Mouse (Mus musculus): ENCODE results near the gene Rundc3a. TPM values are rescaled to one million over a fixed set of nuclear protein-coding genes. Genes with fewer than 3 reads are reported as not detected.

Gene Rundc3a
- polyA plus RNA-seq, 1 experiment: 3.4 TPM

DNA sequence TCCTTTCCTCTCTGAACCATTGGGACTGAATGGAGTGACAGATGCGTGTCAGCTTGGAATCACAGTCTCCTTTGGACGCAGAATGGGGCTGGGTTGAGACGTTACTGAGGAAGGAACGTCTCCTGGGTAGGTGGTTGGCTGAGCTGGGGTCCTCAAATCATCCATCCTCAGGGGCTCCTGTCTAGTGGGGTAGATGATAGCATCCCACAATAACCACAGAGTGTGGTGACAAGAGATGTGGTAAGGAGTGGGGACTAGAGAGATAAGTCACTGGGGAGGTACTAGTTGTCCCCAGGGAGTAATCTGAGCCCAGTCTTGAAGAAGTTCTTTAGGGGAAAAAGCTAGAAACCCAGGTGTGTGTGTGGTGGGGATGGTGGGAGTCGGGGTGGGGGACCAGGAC lies 24.9 kb upstream of the Rundc3a start:
- Histone ChIP-seq H3K27ac (ENCODE audit: insufficient read depth, low read depth, low read length) (peak overlapping the region; percentile 61), H3K36me3 (ENCODE audit: control insufficient read depth, insufficient read depth, low read length) (no peaks in the 10 kb centered on the region), H3K27me3 (replicated peaks; ENCODE audit: control insufficient read depth, insufficient read depth, low read length) (no peaks in the 10 kb centered on the region), H3K4me3 (ENCODE audit: insufficient read depth, low read depth, low read length) (no peak overlapping the region), H3K4me1 (ENCODE audit: control insufficient read depth, insufficient read depth, low read length) (peaks cover 12% of the 10 kb centered on the region; the same call in 1 of the 2 replicates)
- no peak for DNase-seq
- no peak for TF ChIP-seq CTCF (conservative IDR thresholded peaks at IDR 0.05; ENCODE audit: insufficient read depth, insufficient read length, low read depth, low read length)
- no peak for TF ChIP-seq POLR2A (IDR thresholded peaks at IDR 0.05; ENCODE audit: low read depth, low read length)
- 91% methylated on average over 5 of the region's 5 CpGs for WGBS

DNA sequence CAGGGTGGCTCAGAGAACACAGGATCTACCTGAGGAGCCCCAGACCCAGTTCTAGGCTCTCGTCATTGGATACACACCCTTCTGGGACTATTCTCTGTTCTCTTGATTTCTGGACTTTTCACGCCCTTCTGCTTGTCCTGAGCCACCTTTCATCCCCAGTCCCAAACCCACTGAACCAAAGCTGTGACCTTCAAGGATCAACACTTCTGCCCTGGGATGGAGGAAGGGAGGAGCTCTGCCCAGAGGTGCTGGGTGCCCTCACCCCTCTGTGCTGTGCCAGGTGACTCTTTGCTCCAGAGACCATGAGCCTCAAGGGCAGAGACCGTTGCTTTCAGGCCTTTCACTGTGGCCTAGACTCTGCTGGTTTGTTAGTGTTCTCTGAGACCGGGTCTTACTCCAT lies 23.9 kb upstream of the Rundc3a start:
- peak; percentile 89 for DNase-seq
- Histone ChIP-seq H3K4me1 (ENCODE audit: control insufficient read depth, insufficient read depth, low read length) (peaks cover 12% of the 10 kb centered on the region; the same call in 1 of the 2 replicates), H3K4me3 (ENCODE audit: insufficient read depth, low read depth, low read length) (no peak overlapping the region), H3K27ac (ENCODE audit: insufficient read depth, low read depth, low read length) (peak overlapping the region; percentile 90), H3K36me3 (ENCODE audit: control insufficient read depth, insufficient read depth, low read length) (no peaks in the 10 kb centered on the region), H3K27me3 (replicated peaks; ENCODE audit: control insufficient read depth, insufficient read depth, low read length) (no peaks in the 10 kb centered on the region)
- no peak for TF ChIP-seq POLR2A (IDR thresholded peaks at IDR 0.05; ENCODE audit: low read depth, low read length)
- WGBS: 45% methylated on average over 4 of the region's 4 CpGs

DNA sequence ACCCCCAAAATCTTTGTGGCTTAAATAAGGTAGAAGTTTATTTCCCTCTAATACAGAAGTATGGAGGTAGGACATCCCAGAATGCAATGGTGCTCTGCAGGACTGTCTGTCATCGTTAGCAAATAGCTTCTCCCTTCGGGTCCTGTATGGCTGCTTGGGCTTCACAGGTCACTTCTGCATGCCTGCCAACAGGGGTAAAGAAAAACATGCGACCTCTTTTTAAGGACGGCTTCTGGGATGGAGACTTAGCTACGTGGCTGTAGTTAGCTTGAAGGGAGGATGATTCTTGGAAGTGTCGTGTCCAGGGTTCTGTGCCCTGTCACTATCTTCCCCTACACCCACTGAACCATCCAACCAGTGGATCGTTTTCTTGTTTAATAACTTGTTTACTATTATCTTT lies 22.9 kb upstream of the Rundc3a start:
- no peak for DNase-seq
- 61% methylated on average over 7 of the region's 7 CpGs for WGBS
- no peak overlapping the region for H3K4me3 ChIP-seq (ENCODE audit: insufficient read depth, low read depth, low read length)
- no peaks in the 10 kb centered on the region for H3K27me3 ChIP-seq (replicated peaks; ENCODE audit: control insufficient read depth, insufficient read depth, low read length)
- peaks cover 17% of the 10 kb centered on the region; the same call in 1 of the 2 replicates for H3K4me1 ChIP-seq (ENCODE audit: control insufficient read depth, insufficient read depth, low read length)
- no peak overlapping the region for H3K27ac ChIP-seq (ENCODE audit: insufficient read depth, low read depth, low read length)
- TF ChIP-seq POLR2A (IDR thresholded peaks at IDR 0.05; ENCODE audit: low read depth, low read length): no peak
- no peak for TF ChIP-seq CTCF (conservative IDR thresholded peaks at IDR 0.05; ENCODE audit: insufficient read depth, insufficient read length, low read depth, low read length)
- H3K36me3 ChIP-seq (ENCODE audit: control insufficient read depth, insufficient read depth, low read length): no peaks in the 10 kb centered on the region

DNA sequence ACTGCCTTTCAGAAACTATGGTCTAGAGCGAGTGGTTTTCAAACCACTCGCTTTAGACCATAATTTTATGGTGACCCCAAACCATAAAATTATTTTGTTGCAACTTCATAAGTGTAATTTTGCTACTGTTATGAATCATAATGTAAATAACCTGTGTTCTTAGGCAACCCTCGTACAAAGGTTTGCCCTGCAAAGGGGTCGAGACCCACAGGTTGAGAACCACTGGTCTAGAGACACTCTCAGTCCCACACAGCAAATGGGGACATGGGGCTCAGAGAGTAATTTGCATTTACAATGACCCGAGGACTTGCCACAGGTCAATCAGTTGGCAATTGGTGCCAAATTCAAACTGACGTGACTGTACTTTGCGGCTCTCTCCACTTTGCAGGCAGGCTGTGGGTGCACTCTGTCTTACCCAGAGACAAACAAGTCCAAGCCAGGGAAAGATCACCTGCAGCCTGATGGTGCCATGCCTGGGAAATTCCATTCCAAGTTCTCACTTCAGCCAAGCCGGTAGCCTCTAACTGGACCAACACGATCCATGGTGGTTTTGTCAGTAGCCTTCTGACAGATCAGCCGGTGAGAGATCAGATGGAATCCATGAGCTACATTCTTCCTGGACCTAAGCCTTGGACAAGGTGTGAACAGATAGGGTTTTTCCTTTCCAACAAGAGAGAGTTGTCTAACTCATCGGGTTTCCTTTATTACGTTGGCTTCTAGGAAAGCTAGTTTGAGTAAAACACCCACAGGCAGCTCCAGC lies 21.1 kb upstream of the Rundc3a start:
- whole genome bisulfite sequencing: 74% methylated on average over 12 of the region's 12 CpGs
- no peak overlapping the region for H3K4me3 ChIP-seq (ENCODE audit: insufficient read depth, low read depth, low read length)

DNA sequence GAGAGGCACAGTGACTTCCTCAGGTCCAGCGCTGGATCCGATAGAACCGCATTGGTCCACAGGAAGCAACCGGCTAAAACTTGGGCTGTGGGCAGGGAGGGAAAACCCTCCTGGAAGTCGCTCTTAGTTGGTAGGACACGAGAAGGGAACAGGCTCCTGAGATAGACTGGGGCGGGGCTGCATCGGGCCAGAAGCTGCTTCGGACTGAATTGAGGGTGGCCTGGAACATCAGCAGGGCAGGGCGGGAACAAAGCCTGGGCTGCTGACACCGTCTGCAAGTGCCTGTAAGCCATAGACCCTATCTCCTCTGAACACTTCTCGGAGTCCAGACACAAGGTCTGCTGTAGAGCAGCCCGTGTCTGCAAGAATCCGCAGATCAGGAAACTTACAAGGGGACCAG lies 20.3 kb upstream of the Rundc3a start:
- Histone ChIP-seq H3K4me1 (ENCODE audit: control insufficient read depth, insufficient read depth, low read length) (peaks cover 20% of the 10 kb centered on the region; the same call in 1 of the 2 replicates), H3K36me3 (ENCODE audit: control insufficient read depth, insufficient read depth, low read length) (no peaks in the 10 kb centered on the region), H3K27ac (ENCODE audit: insufficient read depth, low read depth, low read length) (no peak overlapping the region), H3K4me3 (ENCODE audit: insufficient read depth, low read depth, low read length) (no peak overlapping the region), H3K27me3 (replicated peaks; ENCODE audit: control insufficient read depth, insufficient read depth, low read length) (no peaks in the 10 kb centered on the region)
- 71% methylated on average over 14 of the region's 14 CpGs for WGBS
- TF ChIP-seq CTCF (conservative IDR thresholded peaks at IDR 0.05; ENCODE audit: insufficient read depth, insufficient read length, low read depth, low read length) (no peak), POLR2A (IDR thresholded peaks at IDR 0.05; ENCODE audit: low read depth, low read length) (no peak)
- DNase-seq: no peak

More for the DNA sequence above, 21.1 kb upstream of the Rundc3a start:
- TF ChIP-seq CTCF (conservative IDR thresholded peaks at IDR 0.05; ENCODE audit: insufficient read depth, insufficient read length, low read depth, low read length) (no peak), POLR2A (IDR thresholded peaks at IDR 0.05; ENCODE audit: low read depth, low read length) (no peak)
- H3K27me3 ChIP-seq (replicated peaks; ENCODE audit: control insufficient read depth, insufficient read depth, low read length): no peaks in the 10 kb centered on the region
- H3K4me1 ChIP-seq (ENCODE audit: control insufficient read depth, insufficient read depth, low read length): peaks cover 20% of the 10 kb centered on the region; the same call in 1 of the 2 replicates
- no peaks in the 10 kb centered on the region for H3K36me3 ChIP-seq (ENCODE audit: control insufficient read depth, insufficient read depth, low read length)
- no peak overlapping the region for H3K27ac ChIP-seq (ENCODE audit: insufficient read depth, low read depth, low read length)
- DNase-seq: peak; percentile 51

DNA sequence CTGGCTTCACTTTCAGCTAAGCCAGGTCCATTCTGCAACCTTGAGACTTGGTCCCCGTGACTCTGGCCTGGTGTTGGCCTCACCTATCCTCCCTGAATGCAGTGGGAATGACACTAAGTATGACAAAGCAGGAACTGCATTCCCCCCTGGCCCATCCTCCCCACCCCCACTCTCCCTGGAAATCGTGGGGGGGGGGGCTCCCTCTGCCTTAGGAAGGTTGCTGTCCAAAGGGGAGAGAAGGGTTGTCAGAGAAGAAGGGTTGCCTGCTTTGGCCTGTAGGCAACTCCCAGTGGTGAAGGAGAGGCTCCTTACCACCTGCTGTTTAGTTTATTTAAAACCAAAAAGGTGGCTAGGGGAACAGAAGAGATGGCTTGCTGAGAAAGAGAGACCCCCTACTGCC lies 19.6 kb upstream of the Rundc3a start:
- Histone ChIP-seq H3K36me3 (ENCODE audit: control insufficient read depth, insufficient read depth, low read length) (no peaks in the 10 kb centered on the region), H3K4me1 (ENCODE audit: control insufficient read depth, insufficient read depth, low read length) (peaks cover 18% of the 10 kb centered on the region; the same call in 1 of the 2 replicates), H3K27me3 (replicated peaks; ENCODE audit: control insufficient read depth, insufficient read depth, low read length) (no peaks in the 10 kb centered on the region), H3K27ac (ENCODE audit: insufficient read depth, low read depth, low read length) (no peak overlapping the region), H3K4me3 (ENCODE audit: insufficient read depth, low read depth, low read length) (no peak overlapping the region)
- 49% methylated on average over 2 of the region's 2 CpGs for WGBS
- no peak for TF ChIP-seq CTCF (conservative IDR thresholded peaks at IDR 0.05; ENCODE audit: insufficient read depth, insufficient read length, low read depth, low read length)
- no peak for TF ChIP-seq POLR2A (IDR thresholded peaks at IDR 0.05; ENCODE audit: low read depth, low read length)
- no peak for DNase-seq

DNA sequence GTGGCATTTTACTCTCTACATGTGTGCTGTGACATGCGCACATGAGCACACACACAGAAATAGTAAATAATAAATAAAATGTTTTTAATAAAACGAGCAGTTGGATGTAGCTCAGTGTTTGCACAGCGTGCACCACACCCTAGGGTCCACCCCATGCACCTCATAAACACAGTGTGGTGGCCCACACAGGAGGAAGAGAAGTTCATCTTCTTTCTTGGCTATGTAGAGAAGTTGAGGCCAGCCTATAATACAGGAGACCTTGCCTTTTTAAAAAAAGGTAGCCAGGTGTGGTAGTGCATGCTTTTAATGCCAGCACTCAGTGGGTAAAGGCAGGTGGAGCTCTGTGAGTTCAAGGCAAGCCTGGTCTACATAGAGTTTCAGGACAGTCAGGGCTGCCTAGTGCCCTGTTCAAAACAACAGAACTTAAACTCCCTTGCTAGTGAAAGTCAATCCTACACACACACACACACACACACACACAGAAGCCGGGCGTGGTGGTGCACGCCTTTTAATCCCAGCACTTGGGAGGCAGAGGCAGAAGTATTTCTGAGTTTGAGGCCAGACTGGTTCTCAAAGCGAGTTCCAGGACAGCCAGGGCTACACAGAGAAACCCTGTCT lies 19.0 kb upstream of the Rundc3a start:
- H3K27ac ChIP-seq (ENCODE audit: insufficient read depth, low read depth, low read length): no peak overlapping the region
- no peaks in the 10 kb centered on the region for H3K36me3 ChIP-seq (ENCODE audit: control insufficient read depth, insufficient read depth, low read length)
- DNase-seq: no peak
- peaks cover 13% of the 10 kb centered on the region; the same call in 1 of the 2 replicates for H3K4me1 ChIP-seq (ENCODE audit: control insufficient read depth, insufficient read depth, low read length)
- no peak overlapping the region for H3K4me3 ChIP-seq (ENCODE audit: insufficient read depth, low read depth, low read length)
- TF ChIP-seq POLR2A (IDR thresholded peaks at IDR 0.05; ENCODE audit: low read depth, low read length) (no peak), CTCF (conservative IDR thresholded peaks at IDR 0.05; ENCODE audit: insufficient read depth, insufficient read length, low read depth, low read length) (no peak)
- no peaks in the 10 kb centered on the region for H3K27me3 ChIP-seq (replicated peaks; ENCODE audit: control insufficient read depth, insufficient read depth, low read length)
- WGBS: 92% methylated on average over 7 of the region's 7 CpGs
